Mouse (Mus musculus) lung, embryonic 14.5 days (tissue): ENCODE results near the gene Vwa8. TPM values are rescaled to one million over a fixed set of nuclear protein-coding genes. Genes with fewer than 3 reads are reported as not detected.
A peak's percentile ranks its signal among the peaks of the same experiment; 100 is the strongest.

Experiments used
- ATAC-seq: fragments of 200-750 bp; cut with Nextera tagmentation; 2 replicates; pipeline ENCODE4 v1.8.0; 2017; ENCODE audit warnings: mild to moderate bottlenecking, moderate TSS enrichment, moderate library complexity; ENCODE audit not compliant: insufficient read depth
- DNase-seq: peaks from one replicate; pipeline ENCODE4 v3.0.0-alpha.2; 2015
- H3K27ac ChIP-seq: fragments of 300-500 bp; sonication (generic); 2 replicates; pipeline ENCODE4 v1.5.1; 2014; ENCODE audit warnings: low read depth, mild to moderate bottlenecking, moderate library complexity
- H3K27me3 ChIP-seq: fragments of 300-500 bp; sonication (generic); 2 replicates; pipeline ENCODE4 v1.6.1; 2014; ENCODE audit warnings: low read length, control low read depth; ENCODE audit not compliant: insufficient read depth
- H3K36me3 ChIP-seq: fragments of 300-500 bp; sonication (generic); 2 replicates; pipeline ENCODE4 v1.6.1; 2014; ENCODE audit warnings: control low read depth; ENCODE audit not compliant: insufficient read depth
- H3K4me1 ChIP-seq: fragments of 300-500 bp; sonication (generic); 2 replicates; pipeline ENCODE4 v1.6.1; 2014; ENCODE audit warnings: antibody characterized with exemption, control low read depth; ENCODE audit not compliant: insufficient read depth
- H3K4me2 ChIP-seq: fragments of 300-500 bp; sonication (generic); 2 replicates; pipeline ENCODE4 v1.6.1; 2014; ENCODE audit warnings: mild to moderate bottlenecking
- H3K4me3 ChIP-seq: fragments of 300-500 bp; sonication (generic); 2 replicates; pipeline ENCODE4 v1.5.1; 2014; ENCODE audit warnings: low read depth, low read length
- H3K9ac ChIP-seq: fragments of 300-500 bp; sonication (generic); 2 replicates; pipeline ENCODE4 v1.6.1; 2014
- H3K9me3 ChIP-seq: fragments of 300-500 bp; sonication (generic); 2 replicates; pipeline ENCODE4 v1.6.1; 2016; ENCODE audit warnings: low read depth, low read length, control low read depth
- CTCF ChIP-seq: IDR thresholded peaks from 2 replicates; pipeline ENCODE4 v1.5.1; 2016; ENCODE audit warnings: antibody characterized with exemption, low read depth
- WGBS: fragments of 180-500 bp; shearing (Covaris S2); extraction: QIAGEN DNeasy Blood & Tissue Kit; methylation state at CpG from one replicate; pipeline ENCODE4 v1.1.7; 2014; 5-methylcytosine and 5-hydroxymethylcytosine counted together
- polyA plus RNA-seq: library from polyadenylated mRNA; unstranded; fragments of >200 nt; fragmentation: Nextera tagmentation; extraction: Ambion mirVana; gene quantifications from 2 replicates; pipeline ENCODE4 v1.2.1, GENCODE M21; 2014

The Vwa8 gene
- polyA plus RNA-seq, 1 experiment from 2014 or later: 12.5 TPM

- Histone ChIP-seq H3K4me2 (no peak overlapping the region), H3K4me3 (no peak overlapping the region), H3K4me1 (no peaks in the 10 kb centered on the region), H3K36me3 (no peaks in the 10 kb centered on the region), H3K9ac (no peak overlapping the region), H3K27me3 (no peaks in the 10 kb centered on the region), H3K27ac (no peak overlapping the region), H3K9me3 (no peaks in the 10 kb centered on the region)
- DNase-seq: peak; percentile 85
- peak; percentile 77 for TF ChIP-seq CTCF
- peak; percentile 76; the same call in 1 of the 2 replicates for ATAC-seq
- WGBS: 37% methylated on average over 5 of the region's 5 CpGs
These were observed 275.8 kb downstream of the Vwa8 start for GRCm38 (mm10) chr14:79124643-79125042.

- ATAC-seq (no peak), DNase-seq (no peak)
- H3K27me3 ChIP-seq: no peaks in the 10 kb centered on the region
- no peak overlapping the region for H3K27ac ChIP-seq
- no peak overlapping the region for H3K4me2 ChIP-seq
- H3K9me3 ChIP-seq: no peaks in the 10 kb centered on the region; the same call in 1 of the 2 replicates
- no peaks in the 10 kb centered on the region for H3K4me1 ChIP-seq
- WGBS: 71% methylated on average over 5 of the region's 5 CpGs
- TF ChIP-seq CTCF: no peak
- no peak overlapping the region for H3K9ac ChIP-seq
- no peak overlapping the region for H3K4me3 ChIP-seq
- no peaks in the 10 kb centered on the region for H3K36me3 ChIP-seq
These were observed 277.3 kb downstream of the Vwa8 start for GRCm38 (mm10) chr14:79126176-79126575.

GRCm38 (mm10) chr14:79134891-79135334, 286.1 kb downstream of the Vwa8 start:
- ATAC-seq: peak; percentile 80
- peak; percentile 70 for DNase-seq
- H3K9me3 ChIP-seq: no peaks in the 10 kb centered on the region; the same call in 1 of the 2 replicates
- no peaks in the 10 kb centered on the region for H3K27me3 ChIP-seq
- H3K36me3 ChIP-seq: no peaks in the 10 kb centered on the region
- WGBS: 14% methylated on average over 7 of the region's 7 CpGs
- H3K4me3 ChIP-seq: no peak overlapping the region
- H3K4me2 ChIP-seq: peak overlapping the region; percentile 16; the same call in 1 of the 2 replicates
- H3K27ac ChIP-seq: peak overlapping the region; percentile 71
- TF ChIP-seq CTCF: peak; percentile 70
- H3K9ac ChIP-seq: no peak overlapping the region
- 0 out of 2 replicates have a peak, but pooled peaks cover 5% of the 10 kb centered on the region for H3K4me1 ChIP-seq

GRCm38 (mm10) chr14:79135441-79135840, 286.6 kb downstream of the Vwa8 start:
- H3K36me3 ChIP-seq: no peaks in the 10 kb centered on the region
- peak overlapping the region; percentile 69; the same call in 1 of the 2 replicates for H3K27ac ChIP-seq
- H3K4me2 ChIP-seq: no peak overlapping the region
- 0 out of 2 replicates have a peak, but pooled peaks cover 5% of the 10 kb centered on the region for H3K4me1 ChIP-seq
- no peak for TF ChIP-seq CTCF
- H3K9ac ChIP-seq: no peak overlapping the region
- H3K4me3 ChIP-seq: no peak overlapping the region
- ATAC-seq (no peak), DNase-seq (no peak)
- H3K27me3 ChIP-seq: no peaks in the 10 kb centered on the region
- 66% methylated on average over 7 of the region's 7 CpGs for WGBS
- no peaks in the 10 kb centered on the region; the same call in 1 of the 2 replicates for H3K9me3 ChIP-seq

GRCm38 (mm10) chr14:79136585-79136984, 287.7 kb downstream of the Vwa8 start:
- WGBS: 49% methylated on average over 3 of the region's 3 CpGs
- H3K27ac ChIP-seq: peak overlapping the region; percentile 69; the same call in 1 of the 2 replicates
- H3K4me3 ChIP-seq: no peak overlapping the region
- no peak overlapping the region for H3K9ac ChIP-seq
- TF ChIP-seq CTCF: no peak
- H3K36me3 ChIP-seq: no peaks in the 10 kb centered on the region
- no peak overlapping the region for H3K4me2 ChIP-seq
- H3K27me3 ChIP-seq: no peaks in the 10 kb centered on the region
- no peak for DNase-seq
- 0 out of 2 replicates have a peak, but pooled peaks cover 5% of the 10 kb centered on the region for H3K4me1 ChIP-seq
- ATAC-seq: no peak
- H3K9me3 ChIP-seq: no peaks in the 10 kb centered on the region

GRCm38 (mm10) chr14:79137100-79137499, 288.2 kb downstream of the Vwa8 start:
- no peak overlapping the region for H3K4me2 ChIP-seq
- H3K27ac ChIP-seq: no peak overlapping the region; the same call in 1 of the 2 replicates
- H3K4me1 ChIP-seq: 0 out of 2 replicates have a peak, but pooled peaks cover 5% of the 10 kb centered on the region
- DNase-seq: peak; percentile 45
- no peak for TF ChIP-seq CTCF
- H3K9me3 ChIP-seq: no peaks in the 10 kb centered on the region
- no peaks in the 10 kb centered on the region for H3K27me3 ChIP-seq
- 40% methylated on average over 8 of the region's 8 CpGs for WGBS
- H3K36me3 ChIP-seq: no peaks in the 10 kb centered on the region
- ATAC-seq: peak; percentile 44; the same call in 1 of the 2 replicates
- H3K9ac ChIP-seq: no peak overlapping the region
- no peak overlapping the region for H3K4me3 ChIP-seq

GRCm38 (mm10) chr14:79139096-79139651, 290.3 kb downstream of the Vwa8 start:
- no peaks in the 10 kb centered on the region for H3K36me3 ChIP-seq
- DNase-seq (no peak), ATAC-seq (no peak)
- no peak overlapping the region for H3K9ac ChIP-seq
- H3K27me3 ChIP-seq: no peaks in the 10 kb centered on the region
- WGBS: 87% methylated on average over 6 of the region's 6 CpGs
- no peak overlapping the region for H3K4me3 ChIP-seq
- H3K27ac ChIP-seq: no peak overlapping the region
- H3K9me3 ChIP-seq: no peaks in the 10 kb centered on the region
- H3K4me1 ChIP-seq: 0 out of 2 replicates have a peak, but pooled peaks cover 5% of the 10 kb centered on the region
- no peak overlapping the region for H3K4me2 ChIP-seq
- peak; percentile 29; the same call in 1 of the 2 replicates for TF ChIP-seq CTCF
